Mouse (Mus musculus): ENCODE measurements at regions not wholly inside any gene's neighbourhood (a gene's known extent, or its start where the extent isn't known, plus 50 kb on each side); places are given as distances from the start of the nearest gene placed in this dataset.

- Histone ChIP-seq H3K27me3 (ENCODE audit: control insufficient read depth, insufficient read depth, low read length) (no peaks in the 10 kb centered on the region), H3K4me1 (ENCODE audit: control insufficient read depth, insufficient read depth, low read length) (no peaks in the 10 kb centered on the region), H3K36me3 (ENCODE audit: control insufficient read depth, insufficient read depth, low read length) (no peaks in the 10 kb centered on the region), H3K4me3 (no peak overlapping the region), H3K9ac (ENCODE audit: low read depth, low read length) (no peak overlapping the region), H3K79me2 (replicated peaks; ENCODE audit: control insufficient read depth, insufficient read depth, low read length) (no peaks in the 10 kb centered on the region), H3K27ac (no peak overlapping the region)
- 69% methylated on average over 13 of the region's 13 CpGs for WGBS
- intact Hi-C loops (cut with DNase I), result no loop called here
- no peak for DNase-seq
- no peak for TF ChIP-seq POLR2A (IDR thresholded peaks at IDR 0.05; ENCODE audit: insufficient read depth, low read depth, low read length)
- TF ChIP-seq EP300 (IDR thresholded peaks at IDR 0.05; ENCODE audit: insufficient read depth, low read depth, low read length), result no peak
- no peak for TF ChIP-seq CTCF (IDR thresholded peaks at IDR 0.05)
Observed at GRCm38 (mm10) chr7:111283411-111283955, 200.7 kb upstream of the Eif4g2 start.

GRCm38 (mm10) chr7:111282314-111282713 is 199.5 kb upstream of the Eif4g2 start:
- no peaks in the 10 kb centered on the region for H3K4me1 ChIP-seq (ENCODE audit: control insufficient read depth, insufficient read depth, low read length)
- H3K9ac ChIP-seq (ENCODE audit: low read depth, low read length), result no peak overlapping the region
- no peaks in the 10 kb centered on the region for H3K36me3 ChIP-seq (ENCODE audit: control insufficient read depth, insufficient read depth, low read length)
- no peaks in the 10 kb centered on the region for H3K79me2 ChIP-seq (replicated peaks; ENCODE audit: control insufficient read depth, insufficient read depth, low read length)
- H3K27me3 ChIP-seq (ENCODE audit: control insufficient read depth, insufficient read depth, low read length), result no peaks in the 10 kb centered on the region
- no peak overlapping the region for H3K4me3 ChIP-seq
- TF ChIP-seq POLR2A (IDR thresholded peaks at IDR 0.05; ENCODE audit: insufficient read depth, low read depth, low read length) (no peak), EP300 (IDR thresholded peaks at IDR 0.05; ENCODE audit: insufficient read depth, low read depth, low read length) (no peak), CTCF (IDR thresholded peaks at IDR 0.05) (no peak)
- 80% methylated on average over 8 of the region's 8 CpGs for WGBS
- DNase-seq, result no peak
- intact Hi-C loops (cut with DNase I), result no loop called here
- H3K27ac ChIP-seq, result no peak overlapping the region

- Histone ChIP-seq H3K9ac (ENCODE audit: low read depth, low read length) (no peak overlapping the region), H3K4me3 (no peak overlapping the region), H3K4me1 (ENCODE audit: control insufficient read depth, insufficient read depth, low read length) (no peaks in the 10 kb centered on the region), H3K27ac (no peak overlapping the region), H3K27me3 (ENCODE audit: control insufficient read depth, insufficient read depth, low read length) (no peaks in the 10 kb centered on the region), H3K79me2 (replicated peaks; ENCODE audit: control insufficient read depth, insufficient read depth, low read length) (no peaks in the 10 kb centered on the region), H3K36me3 (ENCODE audit: control insufficient read depth, insufficient read depth, low read length) (no peaks in the 10 kb centered on the region)
- no peak for TF ChIP-seq POLR2A (IDR thresholded peaks at IDR 0.05; ENCODE audit: insufficient read depth, low read depth, low read length)
- no peak for TF ChIP-seq CTCF (IDR thresholded peaks at IDR 0.05)
- TF ChIP-seq EP300 (IDR thresholded peaks at IDR 0.05; ENCODE audit: insufficient read depth, low read depth, low read length), result no peak
- WGBS, result 77% methylated on average over 3 of the region's 3 CpGs
- no peak for DNase-seq
- intact Hi-C loops (cut with DNase I), result no loop called here
Observed at GRCm38 (mm10) chr7:111277703-111278102, 194.9 kb upstream of the Eif4g2 start.

- no peak overlapping the region for H3K9ac ChIP-seq (ENCODE audit: low read depth, low read length)
- no peak overlapping the region for H3K27ac ChIP-seq
- H3K4me1 ChIP-seq (ENCODE audit: control insufficient read depth, insufficient read depth, low read length), result no peaks in the 10 kb centered on the region
- 96% methylated on average over 5 of the region's 5 CpGs for WGBS
- no peak for DNase-seq
- no peak overlapping the region for H3K4me3 ChIP-seq
- TF ChIP-seq CTCF (IDR thresholded peaks at IDR 0.05) (no peak), POLR2A (IDR thresholded peaks at IDR 0.05; ENCODE audit: insufficient read depth, low read depth, low read length) (no peak), EP300 (IDR thresholded peaks at IDR 0.05; ENCODE audit: insufficient read depth, low read depth, low read length) (no peak)
- no peaks in the 10 kb centered on the region for H3K36me3 ChIP-seq (ENCODE audit: control insufficient read depth, insufficient read depth, low read length)
- H3K79me2 ChIP-seq (replicated peaks; ENCODE audit: control insufficient read depth, insufficient read depth, low read length), result no peaks in the 10 kb centered on the region
- H3K27me3 ChIP-seq (ENCODE audit: control insufficient read depth, insufficient read depth, low read length), result no peaks in the 10 kb centered on the region
- intact Hi-C loops (cut with DNase I), result no loop called here
Observed at GRCm38 (mm10) chr7:111273839-111274238, 191.0 kb upstream of the Eif4g2 start.

GRCm38 (mm10) chr7:111270874-111271273 is 188.0 kb upstream of the Eif4g2 start:
- TF ChIP-seq CTCF (IDR thresholded peaks at IDR 0.05), result no peak
- TF ChIP-seq EP300 (IDR thresholded peaks at IDR 0.05; ENCODE audit: insufficient read depth, low read depth, low read length), result no peak
- TF ChIP-seq POLR2A (IDR thresholded peaks at IDR 0.05; ENCODE audit: insufficient read depth, low read depth, low read length), result no peak
- H3K27me3 ChIP-seq (ENCODE audit: control insufficient read depth, insufficient read depth, low read length), result no peaks in the 10 kb centered on the region
- H3K79me2 ChIP-seq (replicated peaks; ENCODE audit: control insufficient read depth, insufficient read depth, low read length), result no peaks in the 10 kb centered on the region
- no peak overlapping the region for H3K9ac ChIP-seq (ENCODE audit: low read depth, low read length)
- intact Hi-C loops (cut with DNase I), result no loop called here
- H3K27ac ChIP-seq, result no peak overlapping the region
- 83% methylated on average over 4 of the region's 4 CpGs for WGBS
- H3K4me1 ChIP-seq (ENCODE audit: control insufficient read depth, insufficient read depth, low read length), result no peaks in the 10 kb centered on the region
- no peak overlapping the region for H3K4me3 ChIP-seq
- DNase-seq, result no peak
- H3K36me3 ChIP-seq (ENCODE audit: control insufficient read depth, insufficient read depth, low read length), result no peaks in the 10 kb centered on the region

GRCm38 (mm10) chr7:111268197-111268596 is 185.4 kb upstream of the Eif4g2 start:
- Histone ChIP-seq H3K79me2 (replicated peaks; ENCODE audit: control insufficient read depth, insufficient read depth, low read length) (no peaks in the 10 kb centered on the region), H3K4me1 (ENCODE audit: control insufficient read depth, insufficient read depth, low read length) (no peaks in the 10 kb centered on the region), H3K36me3 (ENCODE audit: control insufficient read depth, insufficient read depth, low read length) (no peaks in the 10 kb centered on the region), H3K9ac (ENCODE audit: low read depth, low read length) (no peak overlapping the region), H3K4me3 (no peak overlapping the region), H3K27ac (no peak overlapping the region), H3K27me3 (ENCODE audit: control insufficient read depth, insufficient read depth, low read length) (no peaks in the 10 kb centered on the region)
- whole genome bisulfite sequencing, result 76% methylated on average over 2 of the region's 2 CpGs
- DNase-seq, result no peak
- intact Hi-C loops (cut with DNase I), result no loop called here
- TF ChIP-seq CTCF (IDR thresholded peaks at IDR 0.05), result no peak
